Mouse (Mus musculus): ENCODE measurements around the gene Mrps35. TPM values are rescaled to one million over a fixed set of nuclear protein-coding genes. Genes with fewer than 3 reads are reported as not detected.

The Mrps35 gene
- polyA plus RNA-seq (2016; fragmentation: Nextera tagmentation; extraction: Ambion mirVana): 70.5 and 71.4 TPM in 2 replicates

GRCm38 (mm10) chr6:147042291-147043290 is at the start of gene Mrps35:
Gene Mrps35 (plus strand): TSS chr6:147042764.
- Histone ChIP-seq H3K9me3 (no peaks in the 10 kb centered on the region), H3K27ac (peak within 1 kb of the TSS; percentile 70; the same call in 1 of the 2 replicates), H3K9ac (peak within 1 kb of the TSS; percentile 92), H3K36me3 (peaks cover 9% of the 10 kb centered on the region; the same call in 1 of the 2 replicates), H3K4me3 (peak within 1 kb of the TSS; percentile 89), H3K4me2 (replicated peaks) (peak within 1 kb of the TSS; percentile 66), H3K27me3 (replicated peaks) (no peaks in the 10 kb centered on the region; the same call in 1 of the 2 replicates), H3K4me1 (peaks cover 10% of the 10 kb centered on the region)
- whole genome bisulfite sequencing: 3% methylated on average over 66 of the region's 66 CpGs
- ATAC-seq (ENCODE audit: low FRiP score, low read depth): peak; percentile 100

GRCm38 (mm10) chr6:146994236-146994635 is 48.3 kb upstream of the Mrps35 start:
- Histone ChIP-seq H3K4me3 (no peak overlapping the region), H3K9ac (no peak overlapping the region), H3K27me3 (replicated peaks) (no peaks in the 10 kb centered on the region), H3K36me3 (no peaks in the 10 kb centered on the region), H3K9me3 (no peaks in the 10 kb centered on the region), H3K4me2 (replicated peaks) (no peak overlapping the region), H3K27ac (no peak overlapping the region), H3K4me1 (no peaks in the 10 kb centered on the region)
- no peak for ATAC-seq (ENCODE audit: low FRiP score, low read depth)
- WGBS: 40% methylated on average over 5 of the region's 5 CpGs

GRCm38 (mm10) chr6:146995391-146995790 is 47.2 kb upstream of the Mrps35 start:
- H3K27ac ChIP-seq: no peak overlapping the region
- no peak overlapping the region for H3K4me3 ChIP-seq
- 81% methylated on average over 2 of the region's 2 CpGs for WGBS
- no peaks in the 10 kb centered on the region for H3K27me3 ChIP-seq (replicated peaks)
- no peak overlapping the region for H3K4me2 ChIP-seq (replicated peaks)
- no peaks in the 10 kb centered on the region for H3K36me3 ChIP-seq
- no peak overlapping the region for H3K9ac ChIP-seq
- no peaks in the 10 kb centered on the region for H3K4me1 ChIP-seq
- no peaks in the 10 kb centered on the region for H3K9me3 ChIP-seq
- ATAC-seq (ENCODE audit: low FRiP score, low read depth): no peak

- no peak for ATAC-seq (ENCODE audit: low FRiP score, low read depth)
- no peaks in the 10 kb centered on the region for H3K4me1 ChIP-seq
- H3K36me3 ChIP-seq: no peaks in the 10 kb centered on the region
- H3K9ac ChIP-seq: no peak overlapping the region
- H3K27me3 ChIP-seq (replicated peaks): no peaks in the 10 kb centered on the region
- no peaks in the 10 kb centered on the region for H3K9me3 ChIP-seq
- no peak overlapping the region for H3K27ac ChIP-seq
- WGBS: 90% methylated on average over 6 of the region's 6 CpGs
- no peak overlapping the region for H3K4me2 ChIP-seq (replicated peaks)
- H3K4me3 ChIP-seq: no peak overlapping the region
Measured at GRCm38 (mm10) chr6:146995878-146996277, 46.7 kb upstream of the Mrps35 start.

- H3K9me3 ChIP-seq: no peaks in the 10 kb centered on the region
- H3K27me3 ChIP-seq (replicated peaks): no peaks in the 10 kb centered on the region
- H3K9ac ChIP-seq: no peak overlapping the region
- H3K36me3 ChIP-seq: no peaks in the 10 kb centered on the region
- no peak overlapping the region for H3K4me2 ChIP-seq (replicated peaks)
- H3K4me1 ChIP-seq: no peaks in the 10 kb centered on the region
- no peak for ATAC-seq (ENCODE audit: low FRiP score, low read depth)
- H3K4me3 ChIP-seq: no peak overlapping the region
- no peak overlapping the region for H3K27ac ChIP-seq
- WGBS: 91% methylated on average over 6 of the region's 6 CpGs
Measured at GRCm38 (mm10) chr6:146997006-146997405, 45.6 kb upstream of the Mrps35 start.

GRCm38 (mm10) chr6:146998710-146999109 is 43.9 kb upstream of the Mrps35 start:
- 92% methylated on average over 4 of the region's 4 CpGs for WGBS

GRCm38 (mm10) chr6:146999302-146999701 is 43.3 kb upstream of the Mrps35 start:
- ATAC-seq (ENCODE audit: low FRiP score, low read depth): no peak
- H3K27me3 ChIP-seq (replicated peaks): no peaks in the 10 kb centered on the region
- H3K4me3 ChIP-seq: no peak overlapping the region
- H3K27ac ChIP-seq: no peak overlapping the region
- no peaks in the 10 kb centered on the region for H3K9me3 ChIP-seq
- no peak overlapping the region for H3K4me2 ChIP-seq (replicated peaks)
- H3K4me1 ChIP-seq: no peaks in the 10 kb centered on the region
- H3K36me3 ChIP-seq: no peaks in the 10 kb centered on the region
- H3K9ac ChIP-seq: no peak overlapping the region
- 89% methylated on average over 9 of the region's 9 CpGs for WGBS

More at GRCm38 (mm10) chr6:146998710-146999109, 43.9 kb upstream of the Mrps35 start:
- Histone ChIP-seq H3K4me2 (replicated peaks) (no peak overlapping the region), H3K36me3 (no peaks in the 10 kb centered on the region), H3K4me3 (no peak overlapping the region), H3K9ac (no peak overlapping the region), H3K4me1 (no peaks in the 10 kb centered on the region), H3K27me3 (replicated peaks) (no peaks in the 10 kb centered on the region), H3K9me3 (no peaks in the 10 kb centered on the region), H3K27ac (no peak overlapping the region)
- ATAC-seq (ENCODE audit: low FRiP score, low read depth): no peak

GRCm38 (mm10) chr6:146999755-147000154 is 42.8 kb upstream of the Mrps35 start:
- Histone ChIP-seq H3K4me2 (replicated peaks) (no peak overlapping the region), H3K4me1 (no peaks in the 10 kb centered on the region), H3K36me3 (no peaks in the 10 kb centered on the region), H3K9me3 (no peaks in the 10 kb centered on the region), H3K27me3 (replicated peaks) (no peaks in the 10 kb centered on the region), H3K27ac (no peak overlapping the region), H3K9ac (no peak overlapping the region), H3K4me3 (no peak overlapping the region)
- WGBS: 19% methylated on average over 2 of the region's 2 CpGs
- ATAC-seq (ENCODE audit: low FRiP score, low read depth): no peak

GRCm38 (mm10) chr6:147008148-147008547 is 34.4 kb upstream of the Mrps35 start:
- Histone ChIP-seq H3K9ac (no peak overlapping the region), H3K27ac (no peak overlapping the region), H3K4me1 (no peaks in the 10 kb centered on the region), H3K4me2 (replicated peaks) (no peak overlapping the region), H3K9me3 (no peaks in the 10 kb centered on the region), H3K27me3 (replicated peaks) (no peaks in the 10 kb centered on the region), H3K36me3 (no peaks in the 10 kb centered on the region), H3K4me3 (no peak overlapping the region)
- ATAC-seq (ENCODE audit: low FRiP score, low read depth): peak; percentile 61; the same call in 1 of the 2 replicates
- WGBS: 52% methylated on average over 3 of the region's 3 CpGs

GRCm38 (mm10) chr6:147010358-147010757 is 32.2 kb upstream of the Mrps35 start:
- ATAC-seq (ENCODE audit: low FRiP score, low read depth): no peak
- H3K9ac ChIP-seq: no peak overlapping the region
- H3K27me3 ChIP-seq (replicated peaks): no peaks in the 10 kb centered on the region
- no peaks in the 10 kb centered on the region for H3K36me3 ChIP-seq
- 92% methylated on average over 6 of the region's 6 CpGs for WGBS
- H3K9me3 ChIP-seq: no peaks in the 10 kb centered on the region
- no peaks in the 10 kb centered on the region for H3K4me1 ChIP-seq
- H3K4me2 ChIP-seq (replicated peaks): no peak overlapping the region
- no peak overlapping the region for H3K4me3 ChIP-seq
- no peak overlapping the region for H3K27ac ChIP-seq

GRCm38 (mm10) chr6:147010811-147011520 is 31.6 kb upstream of the Mrps35 start:
- H3K4me2 ChIP-seq (replicated peaks): no peak overlapping the region
- ATAC-seq (ENCODE audit: low FRiP score, low read depth): no peak
- no peaks in the 10 kb centered on the region for H3K27me3 ChIP-seq (replicated peaks)
- no peak overlapping the region for H3K9ac ChIP-seq
- no peak overlapping the region for H3K27ac ChIP-seq
- no peak overlapping the region for H3K4me3 ChIP-seq
- H3K36me3 ChIP-seq: no peaks in the 10 kb centered on the region
- no peaks in the 10 kb centered on the region for H3K9me3 ChIP-seq
- 85% methylated on average over 15 of the region's 15 CpGs for WGBS
- H3K4me1 ChIP-seq: no peaks in the 10 kb centered on the region

- H3K27me3 ChIP-seq (replicated peaks): no peaks in the 10 kb centered on the region
- no peak overlapping the region for H3K4me3 ChIP-seq
- no peak overlapping the region for H3K9ac ChIP-seq
- H3K4me2 ChIP-seq (replicated peaks): no peak overlapping the region
- H3K9me3 ChIP-seq: no peaks in the 10 kb centered on the region
- H3K36me3 ChIP-seq: no peaks in the 10 kb centered on the region
- 57% methylated on average over 6 of the region's 6 CpGs for WGBS
- H3K27ac ChIP-seq: no peak overlapping the region
- H3K4me1 ChIP-seq: no peaks in the 10 kb centered on the region
- no peak for ATAC-seq (ENCODE audit: low FRiP score, low read depth)
Measured at GRCm38 (mm10) chr6:147011555-147011954, 31.0 kb upstream of the Mrps35 start.

Data from neural tube, embryonic 12.5 days (tissue).